ENCODE assay signal across 23 mouse cellular contexts in the genomic region with DNA sequence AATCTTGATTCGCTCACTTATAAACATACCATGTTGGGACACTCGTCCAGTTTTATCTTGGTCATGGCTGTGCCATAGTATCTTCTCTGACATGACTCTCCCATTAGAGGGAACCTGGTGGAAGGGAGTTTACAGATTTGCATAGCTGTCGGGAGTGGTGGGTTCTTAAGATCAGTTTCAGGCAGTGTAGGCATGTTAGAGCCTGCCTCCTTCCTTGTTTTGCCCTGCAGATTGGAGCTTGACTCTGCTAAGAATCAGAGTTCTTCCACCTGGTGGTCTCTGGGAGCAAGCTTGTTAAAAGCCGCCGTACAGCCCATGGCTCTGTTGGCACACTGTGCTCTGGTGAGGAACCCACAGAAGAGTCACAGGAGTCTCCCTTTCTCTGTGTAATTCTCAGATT.
"Had no signal": no experiment of that assay in that cellular context is flagged by ENCODE, and none has a peak within 500 bp of the region (broad histone marks: within the 10 kb centered on the region; RNA-seq: fewer than 3 reads in every experiment).

No protein-coding gene starts in this region.

- H3K4me3 ChIP-seq: heart, embryonic 10.5 days; heart, embryonic 12.5 days; hindbrain, embryonic 13.5 days; hindbrain, embryonic 15.5 days; intestine, embryonic 15.5 days; layer of hippocampus, adult 2 months; left cerebral cortex, adult 2 months; limb, embryonic 13.5 days; limb, embryonic 15.5 days; liver, embryonic 12.5 days had no signal

- H3K9ac ChIP-seq: heart, embryonic 12.5 days; hindbrain, embryonic 13.5 days; hindbrain, embryonic 15.5 days; intestine, embryonic 15.5 days; limb, embryonic 13.5 days; limb, embryonic 15.5 days; liver, embryonic 12.5 days; liver, embryonic 14.5 days had no signal

- H3K36me3 ChIP-seq: heart, embryonic 10.5 days; heart, embryonic 12.5 days; hindbrain, embryonic 13.5 days; hindbrain, embryonic 15.5 days; intestine, embryonic 15.5 days; limb, embryonic 13.5 days; limb, embryonic 15.5 days; liver, embryonic 12.5 days had no signal

- H3K9me3 ChIP-seq: heart, embryonic 10.5 days; heart, embryonic 12.5 days; hindbrain, embryonic 15.5 days; intestine, embryonic 15.5 days; limb, embryonic 13.5 days; limb, embryonic 15.5 days; liver, embryonic 12.5 days had no signal

- DNase-seq: gastrocnemius, postnatal 14 days; gastrocnemius, postnatal 36 days; heart, adult 18-20 months; heart, postnatal 10 days; heart, postnatal 4 days; kidney, adult 18-20 months; kidney, adult 8-10 months; kidney, postnatal 10 days; kidney, postnatal 25 days; kidney, postnatal 4 days had no signal

- H3K27ac ChIP-seq: heart, embryonic 10.5 days; hindbrain, embryonic 13.5 days; hindbrain, embryonic 15.5 days; intestine, embryonic 15.5 days; layer of hippocampus, adult 2 months; left cerebral cortex, adult 2 months; limb, embryonic 13.5 days; limb, embryonic 15.5 days; liver, embryonic 12.5 days; liver, embryonic 14.5 days had no signal

- ATAC-seq: inflammation-experienced regulatory T-cells, adult 6 months; intestine, embryonic 15.5 days; intestine, postnatal 0 days; liver, embryonic 12.5 days had no signal

- H3K27me3 ChIP-seq: heart, embryonic 12.5 days; hindbrain, embryonic 13.5 days; hindbrain, embryonic 15.5 days; intestine, embryonic 15.5 days; limb, embryonic 13.5 days; limb, embryonic 15.5 days; liver, embryonic 12.5 days had no signal

- H3K4me2 ChIP-seq: heart, embryonic 12.5 days; hindbrain, embryonic 13.5 days; hindbrain, embryonic 15.5 days; intestine, embryonic 15.5 days; limb, embryonic 13.5 days; limb, embryonic 15.5 days; liver, embryonic 12.5 days had no signal
